Mouse (Mus musculus) MEL (cell line): Measurements from ENCODE around the gene Myh10. TPM values are rescaled to one million over a fixed set of nuclear protein-coding genes. Genes with fewer than 3 reads are reported as not detected.

ENCODE experiments used
- DNase-seq: peaks from one replicate; pipeline ENCODE4 v3.0.0; 2011; ENCODE audit warnings: low read depth, low spot score
- H3K27ac ChIP-seq: 2 replicates; pipeline ENCODE4 v1.5.1; 2012; ENCODE audit warnings: low read depth, mild to moderate bottlenecking, control low read depth, low read length, moderate library complexity; ENCODE audit not compliant: control insufficient read depth
- H3K27me3 ChIP-seq, 2 experiments: fragments of 150-350 bp in 1 of 2; sonication (generic) in 1 of 2; 2 replicates each; pipeline ENCODE4 v1.6.1; 2012; ENCODE audit warnings: low read length in 2 of 2, mild to moderate bottlenecking in 2 of 2, improper control_type of control experiment in 1 of 2, moderate library complexity in 1 of 2; ENCODE audit not compliant: insufficient read depth in 2 of 2, control insufficient read depth in 1 of 2
- H3K36me3 ChIP-seq, 2 experiments: 2 replicates each; pipeline ENCODE4 v1.6.1; 2012 to 2014; ENCODE audit warnings: low read length in 2 of 2, improper control_type of control experiment in 1 of 2, inconsistent platforms in 1 of 2, mild to moderate bottlenecking in 1 of 2; ENCODE audit not compliant: insufficient read depth in 2 of 2, control insufficient read depth in 1 of 2
- H3K4me1 ChIP-seq, 2 experiments: fragments of 150-350 bp in 1 of 2; sonication (generic) in 1 of 2; 2 replicates each; pipeline ENCODE4 v1.6.1; 2012; ENCODE audit warnings: low read length in 2 of 2, improper control_type of control experiment in 1 of 2, mild to moderate bottlenecking in 1 of 2; ENCODE audit not compliant: insufficient read depth in 2 of 2, control insufficient read depth in 1 of 2
- H3K4me3 ChIP-seq, 2 experiments: fragments of 150-350 bp in 1 of 2; sonication (generic) in 1 of 2; 2 replicates each; pipeline ENCODE4 v1.5.1; 2012; ENCODE audit warnings: low read depth in 2 of 2, low read length in 2 of 2, mild to moderate bottlenecking in 2 of 2, moderate library complexity in 2 of 2, control low read depth in 1 of 2, improper control_type of control experiment in 1 of 2; ENCODE audit not compliant: control insufficient read depth in 1 of 2, insufficient read depth in 1 of 2
- H3K79me2 ChIP-seq: 2 replicates; pipeline ENCODE4 v1.6.1; 2012; ENCODE audit warnings: mild to moderate bottlenecking, low read length, moderate library complexity; ENCODE audit not compliant: control insufficient read depth, poor library complexity, insufficient read depth
- H3K9ac ChIP-seq: 2 replicates; pipeline ENCODE4 v1.6.1; 2012; ENCODE audit warnings: low read depth, mild to moderate bottlenecking, control low read depth, low read length, moderate library complexity; ENCODE audit not compliant: control insufficient read depth, poor library complexity, severe bottlenecking
- H3K9me3 ChIP-seq: fragments of 150-350 bp; sonication (generic); replicated peaks from 2 replicates; pipeline ENCODE4 v1.6.1; 2012; ENCODE audit warnings: mild to moderate bottlenecking, low read length, improper control_type of control experiment, moderate library complexity; ENCODE audit not compliant: insufficient read depth
- BHLHE40 ChIP-seq: IDR thresholded peaks from 2 replicates; pipeline ENCODE4 v1.6.1; 2012; ENCODE audit warnings: low read depth, mild to moderate bottlenecking, inconsistent platforms, low read length, improper control_type of control experiment, borderline replicate concordance
- CHD1 ChIP-seq: IDR thresholded peaks from 2 replicates; pipeline ENCODE4 v1.6.1; 2012; ENCODE audit warnings: low read depth, mild to moderate bottlenecking, inconsistent platforms, low read length, improper control_type of control experiment
- CHD2 ChIP-seq: IDR thresholded peaks from 2 replicates; pipeline ENCODE4 v1.6.1; 2011; ENCODE audit warnings: low read length, improper control_type of control experiment
- CTCF ChIP-seq, 3 experiments: IDR thresholded peaks in 2 of 3; conservative IDR thresholded peaks in 1 of 3; 2 replicates each; pipeline ENCODE4 v1.5.1; 2011 to 2012; ENCODE audit warnings: low read length in 3 of 3, low read depth in 2 of 3, mild to moderate bottlenecking in 2 of 3, improper control_type of control experiment in 1 of 3, inconsistent platforms in 1 of 3, mixed read lengths in 1 of 3, moderate library complexity in 1 of 3; ENCODE audit not compliant: control insufficient read depth in 1 of 3, insufficient read depth in 1 of 3, poor library complexity in 1 of 3, severe bottlenecking in 1 of 3
- ELF1 ChIP-seq: IDR thresholded peaks from 2 replicates; pipeline ENCODE4 v1.6.1; 2014; ENCODE audit warnings: low read depth, mild to moderate bottlenecking, inconsistent platforms, low read length, improper control_type of control experiment, moderate library complexity
- EP300 ChIP-seq, 2 experiments: IDR thresholded peaks; 2 replicates each; pipeline ENCODE4 v1.6.1; 2011; ENCODE audit warnings: improper control_type of control experiment in 2 of 2, low read length in 2 of 2, low read depth in 1 of 2, mild to moderate bottlenecking in 1 of 2
- GABPA ChIP-seq: IDR thresholded peaks from 2 replicates; pipeline ENCODE4 v1.6.1; 2012; ENCODE audit warnings: low read depth, mild to moderate bottlenecking, inconsistent platforms, low read length, improper control_type of control experiment, moderate library complexity
- GATA1 ChIP-seq: IDR thresholded peaks from 2 replicates; pipeline ENCODE4 v1.6.1; 2011; ENCODE audit warnings: low read depth, low read length, improper control_type of control experiment
- HCFC1 ChIP-seq: IDR thresholded peaks from 2 replicates; pipeline ENCODE4 v1.6.1; 2012; ENCODE audit warnings: low read depth, mild to moderate bottlenecking, inconsistent platforms, low read length, improper control_type of control experiment, moderate library complexity
- JUND ChIP-seq: IDR thresholded peaks from 2 replicates; pipeline ENCODE4 v1.6.1; 2011; ENCODE audit warnings: low read depth, mild to moderate bottlenecking, improper control_type of control experiment, low read length
- MAX ChIP-seq: IDR thresholded peaks from 2 replicates; pipeline ENCODE4 v1.6.1; 2011; ENCODE audit warnings: low read length, improper control_type of control experiment
- MAZ ChIP-seq: IDR thresholded peaks from 2 replicates; pipeline ENCODE4 v1.6.1; 2012; ENCODE audit warnings: low read depth, mild to moderate bottlenecking, inconsistent platforms, low read length, improper control_type of control experiment
- MYB ChIP-seq: IDR thresholded peaks from 2 replicates; pipeline ENCODE4 v1.6.1; 2011; ENCODE audit warnings: mild to moderate bottlenecking, low read depth, low read length, improper control_type of control experiment
- MYC ChIP-seq: IDR thresholded peaks from 2 replicates; pipeline ENCODE4 v1.6.1; 2011; ENCODE audit warnings: low read depth, mild to moderate bottlenecking, low read length, improper control_type of control experiment, moderate library complexity
- NELFE ChIP-seq: IDR thresholded peaks from 2 replicates; pipeline ENCODE4 v1.6.1; 2011; ENCODE audit warnings: low read depth, low read length, improper control_type of control experiment
- NRF1 ChIP-seq: IDR thresholded peaks from 2 replicates; pipeline ENCODE4 v1.6.1; 2014; ENCODE audit warnings: low read depth, mild to moderate bottlenecking, inconsistent platforms, low read length, improper control_type of control experiment, moderate library complexity; ENCODE audit not compliant: poor library complexity, insufficient read depth, severe bottlenecking
- POLR2AphosphoS2 ChIP-seq: IDR thresholded peaks from 2 replicates; pipeline ENCODE4 v1.6.1; 2011; ENCODE audit warnings: low read length, improper control_type of control experiment
- POLR2AphosphoS5 ChIP-seq: IDR thresholded peaks from 2 replicates; pipeline ENCODE4 v1.6.1; 2012; ENCODE audit warnings: low read depth, borderline replicate concordance, mild to moderate bottlenecking, inconsistent platforms, low read length, moderate library complexity, mixed read lengths
- RAD21 ChIP-seq: IDR thresholded peaks from 2 replicates; pipeline ENCODE4 v1.6.1; 2011; ENCODE audit warnings: mild to moderate bottlenecking, low read depth, low read length, improper control_type of control experiment
- SIN3A ChIP-seq: IDR thresholded peaks from 2 replicates; pipeline ENCODE4 v1.6.1; 2012; ENCODE audit warnings: low read length, improper control_type of control experiment, inconsistent platforms
- TAL1 ChIP-seq: IDR thresholded peaks from 2 replicates; pipeline ENCODE4 v1.6.1; 2012; ENCODE audit warnings: mild to moderate bottlenecking, inconsistent platforms, low read length, moderate library complexity, mixed read lengths
- TBP ChIP-seq: IDR thresholded peaks from 2 replicates; pipeline ENCODE4 v1.8.0; 2011; ENCODE audit warnings: low read depth, low read length, improper control_type of control experiment
- TCF12 ChIP-seq: IDR thresholded peaks from 2 replicates; pipeline ENCODE4 v1.6.1; 2014; ENCODE audit warnings: low read depth, mild to moderate bottlenecking, inconsistent platforms, low read length, improper control_type of control experiment, moderate library complexity
- USF1 ChIP-seq: IDR thresholded peaks from 2 replicates; pipeline ENCODE4 v1.6.1; 2014; ENCODE audit warnings: low read depth, mild to moderate bottlenecking, inconsistent platforms, low read length, improper control_type of control experiment, moderate library complexity
- USF2 ChIP-seq, 2 experiments: IDR thresholded peaks; 2 replicates each; pipeline ENCODE4 v1.6.1; 2011 to 2012; ENCODE audit warnings: improper control_type of control experiment in 2 of 2, low read length in 2 of 2, borderline replicate concordance in 1 of 2, inconsistent platforms in 1 of 2, low read depth in 1 of 2, mild to moderate bottlenecking in 1 of 2; ENCODE audit not compliant: insufficient read depth in 1 of 2
- ZC3H11A ChIP-seq: IDR thresholded peaks from 2 replicates; pipeline ENCODE4 v1.6.1; 2012; ENCODE audit warnings: low read depth, mild to moderate bottlenecking, inconsistent platforms, low read length, improper control_type of control experiment
- ZKSCAN1 ChIP-seq: IDR thresholded peaks from 2 replicates; pipeline ENCODE4 v1.6.1; 2012; ENCODE audit warnings: low read depth, mild to moderate bottlenecking, inconsistent platforms, low read length, improper control_type of control experiment, moderate library complexity
- ZMIZ1 ChIP-seq: IDR thresholded peaks from 2 replicates; pipeline ENCODE4 v1.6.1; 2012; ENCODE audit warnings: low read depth, mild to moderate bottlenecking, inconsistent platforms, low read length, improper control_type of control experiment, moderate library complexity
- polyA plus RNA-seq, 2 experiments: library from polyadenylated mRNA; stranded (reverse) in 1 of 2; unstranded in 1 of 2; fragments of >175 nt in 1 of 2; fragments of >200 nt in 1 of 2; gene quantifications; 2 replicates each; pipeline versions ENCODE4 v1.2.1 to v1.2.4; 2012; ENCODE audit warnings: low replicate concordance in 2 of 2, low read depth in 1 of 2; ENCODE audit not compliant: insufficient read length in 2 of 2, insufficient read depth in 1 of 2, missing spikeins in 1 of 2
- total RNA-seq: library from RNA; depleted of rRNA; stranded (reverse); fragments of 300-350 nt; gene quantifications from 2 replicates; pipeline ENCODE4 v1.2.3, GENCODE M21; 2012

Myh10 gene
- total and polyA plus RNA-seq, 3 experiments = 99.3 to 187 (median 127) TPM

DNA sequence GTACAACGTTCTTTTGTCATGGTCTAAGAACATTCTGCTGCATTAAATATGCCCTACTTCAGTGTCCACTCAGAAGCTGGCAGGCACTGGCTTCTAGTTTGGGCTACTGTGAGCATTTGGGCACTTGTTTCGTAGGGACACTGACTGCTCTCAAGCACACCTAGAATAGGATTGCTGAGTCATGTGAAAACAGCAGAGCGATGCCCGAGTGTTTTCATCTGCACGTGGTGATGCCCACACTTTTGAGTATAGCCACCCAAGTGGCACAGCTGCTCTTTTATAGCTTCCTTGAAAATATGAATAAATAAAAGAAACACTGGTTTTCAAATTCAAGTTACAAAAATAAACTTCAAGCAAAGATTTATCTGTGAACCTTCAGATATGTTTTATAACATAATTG, 56.8 kb downstream of the Myh10 start:
- Histone ChIP-seq H3K27me3 (no peaks in the 10 kb centered on the region), H3K4me3 (no peak overlapping the region), H3K79me2 (no peaks in the 10 kb centered on the region), H3K36me3 (peaks cover 0 to 37% of the 10 kb centered on the region in 2 experiments; a peak in 2 of 4 replicates), H3K9me3 (no peaks in the 10 kb centered on the region), H3K9ac (no peak overlapping the region), H3K27ac (no peak overlapping the region), H3K4me1 (no peaks in the 10 kb centered on the region)
- no peak for DNase-seq
- no peak for TF ChIP-seq MYC
- TF ChIP-seq ZKSCAN1 = no peak
- TF ChIP-seq TAL1 = no peak
- TF ChIP-seq NELFE = no peak
- TF ChIP-seq RAD21 = no peak
- TF ChIP-seq TCF12 = no peak
- no peak for TF ChIP-seq NRF1
- TF ChIP-seq CHD1 = no peak
- no peak for TF ChIP-seq ZC3H11A
- no peak for TF ChIP-seq USF2 (IDR thresholded peaks at IDR 0.05; ENCODE audit: borderline replicate concordance in 1 of 2, insufficient read depth in 1 of 2, low read depth in 1 of 2, low read length in 2 of 2)
- no peak for TF ChIP-seq EP300 (IDR thresholded peaks at IDR 0.05; ENCODE audit: low read depth in 1 of 2, low read length in 2 of 2)
- TF ChIP-seq ZMIZ1 = no peak
- TF ChIP-seq MYB = no peak
- TF ChIP-seq TBP = no peak
- TF ChIP-seq POLR2AphosphoS5 = no peak
- no peak for TF ChIP-seq CHD2
- TF ChIP-seq HCFC1 = no peak
- TF ChIP-seq MAZ = no peak
- TF ChIP-seq POLR2AphosphoS2 = no peak
- no peak for TF ChIP-seq USF1

DNA sequence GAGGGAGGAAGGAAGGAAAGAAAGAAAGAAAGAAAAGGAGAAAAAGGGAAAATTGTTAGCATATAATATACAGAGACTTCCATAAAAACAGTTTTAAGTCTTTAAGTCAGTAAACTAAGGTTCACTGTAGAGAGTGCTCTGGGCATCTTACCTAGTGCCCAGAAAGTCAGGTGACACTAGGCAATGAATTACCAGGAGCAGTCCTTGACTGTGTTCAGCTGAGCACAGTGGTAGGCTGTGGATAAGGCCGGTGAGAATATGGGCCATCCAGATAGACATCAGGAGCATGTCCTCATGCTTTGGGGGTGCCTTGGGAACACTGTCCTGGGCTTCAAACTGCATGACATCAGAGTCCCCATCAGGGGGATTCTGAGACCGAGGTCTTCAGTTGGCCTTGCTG, 58.8 kb downstream of the Myh10 start:
- Histone ChIP-seq H3K9ac (no peak overlapping the region), H3K4me3 (no peak overlapping the region), H3K36me3 (peaks cover 0 to 32% of the 10 kb centered on the region in 2 experiments; a peak in 2 of 4 replicates), H3K27me3 (no peaks in the 10 kb centered on the region), H3K4me1 (no peaks in the 10 kb centered on the region), H3K9me3 (no peaks in the 10 kb centered on the region), H3K79me2 (no peaks in the 10 kb centered on the region), H3K27ac (no peak overlapping the region)
- DNase-seq = no peak
- TF ChIP-seq MAX (no peak), CHD2 (no peak), CTCF (IDR thresholded peaks at IDR 0.05 in 2 of 3, conservative IDR thresholded peaks at IDR 0.05 in 1 of 3; ENCODE audit: control insufficient read depth in 1 of 3, insufficient read depth in 1 of 3, low read depth in 2 of 3, low read length in 3 of 3, poor library complexity in 1 of 3, severe bottlenecking in 1 of 3) (no peak), JUND (no peak), GATA1 (no peak), TAL1 (no peak), HCFC1 (no peak), SIN3A (no peak), BHLHE40 (no peak), GABPA (no peak), MAZ (no peak), MYB (no peak), CHD1 (no peak), RAD21 (no peak), USF2 (IDR thresholded peaks at IDR 0.05; ENCODE audit: borderline replicate concordance in 1 of 2, insufficient read depth in 1 of 2, low read depth in 1 of 2, low read length in 2 of 2) (no peak), ZKSCAN1 (no peak), ELF1 (no peak)
